Mouse (Mus musculus) frontal cortex, postnatal 14 days (tissue): ENCODE data around the gene M6pr.

ENCODE experiments used
- DNase-seq, 2 experiments: peaks; one replicate each; pipeline ENCODE4 v3.0.0; 2022; ENCODE audit warnings: low spot score in 2 of 2

Gene M6pr

DNA sequence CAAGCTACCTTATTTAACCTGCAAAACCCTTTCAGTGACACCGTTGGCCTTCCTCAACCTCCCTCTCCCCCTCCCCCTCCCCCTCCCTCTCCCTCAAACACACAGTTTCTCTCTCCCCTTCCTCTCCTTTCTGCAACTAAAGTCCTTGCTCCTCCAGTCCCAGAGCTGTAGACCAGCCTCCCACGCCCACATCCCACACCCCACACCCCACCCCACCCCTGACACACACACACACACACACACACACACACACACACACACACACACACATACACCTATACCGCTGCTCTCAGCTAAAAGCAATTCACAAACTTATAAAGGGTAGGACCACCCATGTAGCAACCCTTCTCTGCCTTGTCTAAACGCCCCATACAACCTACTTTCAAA lies 10.3 kb upstream of the M6pr start:
- no peak for DNase-seq

DNA sequence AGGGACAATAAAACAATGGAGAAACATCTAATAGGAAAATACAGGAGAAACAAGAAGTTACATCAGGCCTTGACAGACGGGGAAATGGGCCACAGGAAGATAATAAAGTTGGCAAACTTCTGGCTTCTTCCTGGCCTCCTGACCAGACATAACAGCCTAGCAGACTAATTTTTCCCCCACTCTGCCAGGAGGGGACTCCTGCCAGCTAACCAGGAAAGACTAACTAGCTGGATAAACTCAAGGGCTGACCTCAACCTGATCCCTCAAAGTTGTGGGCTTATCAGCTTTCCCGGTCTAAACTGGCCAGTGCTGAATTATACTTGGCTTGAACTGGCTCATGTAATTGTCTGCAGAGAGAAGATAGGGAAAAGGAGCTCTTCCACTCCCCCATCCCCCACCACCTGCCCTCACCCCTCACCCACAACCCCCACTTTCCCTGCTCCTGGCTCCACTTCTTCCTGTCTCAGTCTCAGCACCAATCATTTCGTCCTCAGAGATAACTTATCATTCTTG lies 8.8 kb upstream of the M6pr start:
- DNase-seq = no peak

DNA sequence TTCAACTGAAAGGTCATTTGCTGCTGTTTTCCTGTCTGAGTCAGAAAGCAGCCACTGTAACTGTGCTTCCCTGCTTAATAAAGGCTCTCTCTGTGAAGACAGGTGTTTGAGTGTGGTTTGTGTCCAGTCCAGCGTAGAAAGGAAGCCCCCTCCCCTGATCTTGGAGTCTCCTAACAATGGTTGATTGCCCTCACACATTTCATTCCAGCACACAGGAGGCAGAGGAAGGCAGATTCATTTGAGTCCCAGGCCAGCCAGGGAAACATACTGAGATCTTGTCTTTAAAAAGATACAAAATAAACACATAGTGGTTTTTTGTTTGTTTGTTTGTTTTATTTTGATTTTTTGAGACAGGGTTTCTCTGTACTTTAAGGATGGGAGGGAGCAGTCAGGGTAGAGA lies 6.4 kb upstream of the M6pr start:
- no peak for DNase-seq

DNA sequence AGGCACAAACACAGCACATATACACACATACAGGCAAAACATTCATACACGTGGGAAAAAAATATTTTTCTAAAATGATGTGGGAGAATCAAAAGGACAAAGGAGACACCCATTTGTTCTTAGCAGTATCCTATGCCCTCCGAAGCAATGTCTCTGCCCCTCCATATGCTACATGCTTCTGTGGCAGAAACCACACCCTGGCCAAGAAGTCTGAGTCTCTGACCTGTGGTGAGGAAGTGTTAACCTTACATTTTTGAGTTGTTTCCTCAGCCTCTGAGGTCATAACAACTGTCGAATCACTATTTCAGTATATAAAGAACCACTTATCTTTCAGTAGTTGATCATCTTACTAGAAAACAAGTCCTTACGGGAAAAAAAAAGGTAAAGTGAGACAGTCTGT lies 5.9 kb upstream of the M6pr start:
- DNase-seq = no peak

DNA sequence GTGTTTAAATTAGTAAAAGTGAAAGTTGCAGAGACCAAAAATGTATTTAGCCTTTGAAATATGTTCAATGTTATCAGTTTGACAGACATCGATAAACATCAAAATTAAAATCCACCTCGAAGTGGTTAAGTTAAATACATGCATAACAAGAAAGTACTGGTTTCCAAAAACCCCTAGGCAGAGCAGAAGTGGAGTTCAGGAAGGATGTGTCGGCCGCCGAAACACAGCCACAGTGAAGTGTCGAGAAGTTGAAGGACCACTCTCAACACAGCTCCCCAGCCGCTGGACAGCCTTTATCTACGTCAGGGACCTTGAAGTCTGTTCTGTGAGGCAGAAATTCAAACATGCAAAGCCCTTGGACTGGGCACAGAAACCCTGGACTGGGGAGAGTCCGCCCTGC lies 5.0 kb upstream of the M6pr start:
- no peak for DNase-seq

DNA sequence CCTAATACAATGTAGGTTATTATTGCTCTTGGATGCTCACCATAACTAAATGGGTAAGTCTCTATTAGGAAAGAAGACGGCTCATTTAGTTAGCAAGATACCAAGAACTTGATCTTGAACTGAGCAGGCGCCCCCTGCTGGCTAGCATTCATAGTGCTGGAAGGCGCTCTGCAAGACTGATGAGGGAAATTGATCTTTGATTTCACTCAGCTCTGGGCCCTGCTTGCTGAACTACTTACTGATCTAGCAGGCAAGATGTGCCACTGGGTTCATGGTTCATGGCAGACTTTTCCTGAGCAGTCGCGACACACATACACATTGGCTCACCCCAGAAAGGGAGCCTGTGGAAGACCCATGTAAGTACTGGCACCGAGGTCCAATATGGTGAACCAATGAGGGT lies 4.2 kb upstream of the M6pr start:
- peak; percentile 39 to 80 for DNase-seq

DNA sequence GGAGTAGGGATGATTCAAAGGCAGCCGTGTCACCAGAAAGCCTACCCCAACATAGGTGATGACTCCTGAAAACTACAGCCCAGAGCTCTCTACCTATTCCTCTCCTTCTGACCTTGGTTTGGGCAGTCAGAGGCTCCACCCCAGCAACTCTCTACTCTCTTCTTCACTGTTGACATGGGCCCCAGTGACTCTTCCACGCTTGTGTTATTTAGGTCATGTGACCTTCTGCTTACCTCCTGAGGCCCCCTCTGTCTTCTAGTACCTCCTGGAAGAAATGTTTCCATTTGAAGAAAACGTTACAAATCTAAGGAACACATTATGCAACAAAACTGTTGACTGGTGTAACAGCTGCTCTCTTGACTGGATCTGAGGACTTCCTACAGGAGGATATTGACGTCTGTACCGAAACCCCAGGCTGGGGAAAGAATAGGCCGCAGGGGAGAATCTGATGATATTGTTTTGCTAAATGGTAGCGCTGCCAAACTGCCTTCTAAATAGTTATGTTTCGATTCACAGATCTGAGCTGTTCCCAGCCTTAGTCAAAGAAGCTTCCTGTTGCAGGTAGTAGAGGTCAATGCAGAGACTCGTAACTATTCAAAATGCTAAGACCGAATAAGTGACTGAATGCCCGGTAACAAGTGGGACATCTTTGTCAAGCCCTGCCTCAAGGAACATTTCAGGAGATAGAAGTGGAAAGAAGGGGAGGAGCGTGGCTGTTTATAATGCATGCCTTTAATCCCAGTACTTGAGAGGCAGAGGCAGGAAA lies 3.5 kb upstream of the M6pr start:
- DNase-seq = no peak

DNA sequence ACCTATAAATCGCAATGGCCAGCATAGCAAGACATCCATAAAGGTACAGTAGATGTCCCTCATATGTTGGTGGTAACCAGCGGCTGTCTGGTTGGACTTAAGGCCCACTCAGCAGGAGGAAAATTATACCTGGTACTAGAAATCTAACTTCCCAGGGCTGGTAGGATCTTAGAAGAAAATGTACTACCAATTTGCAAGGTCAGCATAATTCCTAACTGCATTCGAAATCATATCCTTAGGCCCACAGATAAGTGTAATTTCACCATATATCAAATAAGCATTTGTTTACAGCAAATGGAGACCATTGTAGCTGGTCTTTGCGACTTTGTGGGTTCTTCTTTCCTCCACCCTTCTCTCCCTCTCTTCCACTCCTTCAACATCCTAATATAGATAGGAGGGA lies 1.8 kb upstream of the M6pr start:
- no peak for DNase-seq

DNA sequence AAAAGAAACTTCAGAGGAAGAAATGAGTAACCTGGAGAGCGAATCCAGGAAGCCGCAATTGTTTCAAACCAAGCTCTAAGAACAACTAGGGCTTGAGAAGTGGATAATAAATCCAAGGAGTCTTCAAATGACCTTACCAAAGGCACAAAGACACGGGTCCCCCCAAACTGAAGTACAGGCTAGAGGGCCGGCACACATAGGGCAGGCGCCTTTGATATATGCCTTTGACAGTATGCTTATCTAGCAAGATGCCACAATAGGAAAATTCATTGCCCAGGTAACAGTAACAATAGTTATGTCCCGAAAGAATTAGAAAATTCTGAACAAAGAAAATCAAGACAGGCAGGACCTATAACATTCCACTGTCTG lies 400 bp upstream of the M6pr start:
- DNase-seq = no peak

DNA sequence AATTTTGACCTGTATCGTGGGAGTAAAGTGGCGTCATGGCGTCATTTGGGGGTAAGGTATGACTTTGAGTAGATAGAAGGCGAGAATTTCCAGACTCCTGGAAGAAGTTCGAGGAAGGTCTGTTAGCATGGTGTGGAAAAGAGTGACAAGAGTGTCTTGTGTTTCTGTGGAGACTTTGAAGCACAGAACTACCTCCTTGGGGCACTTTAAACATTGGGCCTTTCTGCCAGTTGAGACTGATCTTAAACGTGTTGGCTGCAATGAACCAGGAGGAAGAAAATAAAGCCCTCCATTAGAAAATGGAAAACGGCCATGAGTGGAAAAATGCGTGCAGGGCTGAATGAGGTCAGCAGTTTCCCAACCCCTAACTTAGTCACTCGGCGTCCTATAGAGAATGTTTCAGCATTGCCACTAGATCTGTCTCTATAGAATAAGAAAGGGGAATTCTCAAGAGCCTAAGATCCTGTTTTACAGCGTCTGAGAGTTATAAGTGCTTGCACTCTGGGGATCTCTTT lies 983 bp downstream of the M6pr start:
- no peak for DNase-seq

DNA sequence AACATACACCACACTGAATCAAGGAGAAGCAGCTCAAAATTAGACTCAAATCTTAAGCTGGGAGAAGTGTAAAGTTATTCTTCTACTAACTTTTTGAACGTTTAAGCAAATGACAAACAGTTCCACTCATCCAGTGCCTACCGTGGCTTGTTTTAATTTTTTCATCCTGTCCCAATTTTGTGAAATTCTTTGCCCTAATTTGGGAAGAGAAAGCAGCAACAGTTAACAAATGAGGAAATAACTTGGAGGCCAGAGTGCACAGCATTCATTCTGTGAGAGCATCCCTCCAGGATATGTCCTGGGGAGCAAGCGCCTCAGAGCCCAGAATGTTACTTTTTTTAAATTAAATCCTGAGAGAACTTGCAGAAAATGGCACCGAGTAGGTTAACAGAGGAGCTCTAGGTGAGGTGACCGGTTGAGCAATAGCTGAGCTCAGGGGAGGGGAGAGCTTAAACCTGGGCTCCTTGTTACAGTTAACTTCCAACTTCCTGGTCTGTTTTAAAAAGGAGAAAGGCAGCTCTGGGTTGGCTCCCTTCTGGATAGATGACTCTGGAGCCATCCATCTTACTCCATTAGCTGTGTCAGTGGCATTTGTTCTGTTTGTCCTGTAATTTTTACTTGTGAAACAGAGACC lies 1.8 kb downstream of the M6pr start:
- DNase-seq = no peak

DNA sequence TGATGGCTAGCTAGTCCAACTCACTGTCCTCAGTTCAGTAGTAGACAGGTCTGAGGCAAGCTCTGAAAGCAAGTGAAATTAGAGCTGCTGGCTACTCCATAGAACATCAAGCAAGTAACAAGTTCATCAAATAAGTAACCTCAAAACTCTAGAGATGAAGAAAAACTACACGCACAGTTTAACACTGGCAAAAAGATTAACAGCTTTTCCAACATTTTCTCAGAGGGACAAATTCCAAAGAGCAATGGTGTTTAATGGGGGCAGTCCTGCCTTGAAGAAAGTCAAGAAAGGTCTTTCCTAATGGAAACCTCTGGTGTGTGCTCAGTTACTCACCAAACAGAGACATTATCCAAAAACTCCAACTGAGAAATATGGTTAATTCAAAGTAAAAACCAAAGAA lies 10.2 kb downstream of the M6pr start:
- no peak for DNase-seq

DNA sequence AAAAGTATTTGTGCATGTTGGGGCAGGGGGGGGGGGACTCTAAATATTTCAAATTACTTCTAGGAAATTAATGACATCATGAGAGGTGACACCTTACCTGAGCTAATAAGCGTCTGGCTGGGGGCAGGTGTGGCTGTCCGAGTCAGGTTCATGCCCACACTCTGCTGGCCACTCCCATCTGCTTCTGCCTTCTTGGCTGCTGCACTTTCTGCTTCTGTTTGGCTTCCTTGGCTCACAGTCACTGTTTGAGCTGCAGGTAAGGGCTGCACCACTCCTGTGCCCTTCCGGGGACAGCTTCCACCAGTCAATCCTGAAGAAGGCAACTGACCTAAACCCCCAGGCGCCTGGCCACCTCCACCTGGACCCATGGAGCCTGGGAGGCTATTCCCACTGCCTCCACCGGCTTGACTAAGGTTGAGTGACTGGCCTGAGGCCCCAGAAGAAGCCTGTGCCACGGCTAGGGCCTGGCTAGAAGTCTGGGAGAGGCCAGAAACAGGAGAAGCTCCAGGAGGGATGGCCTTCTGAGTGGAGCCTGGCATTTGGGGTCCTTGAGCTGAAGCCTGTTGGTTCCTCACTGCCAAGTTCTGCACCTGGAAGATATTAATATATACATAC lies 16.9 kb downstream of the M6pr start:
- no peak for DNase-seq

DNA sequence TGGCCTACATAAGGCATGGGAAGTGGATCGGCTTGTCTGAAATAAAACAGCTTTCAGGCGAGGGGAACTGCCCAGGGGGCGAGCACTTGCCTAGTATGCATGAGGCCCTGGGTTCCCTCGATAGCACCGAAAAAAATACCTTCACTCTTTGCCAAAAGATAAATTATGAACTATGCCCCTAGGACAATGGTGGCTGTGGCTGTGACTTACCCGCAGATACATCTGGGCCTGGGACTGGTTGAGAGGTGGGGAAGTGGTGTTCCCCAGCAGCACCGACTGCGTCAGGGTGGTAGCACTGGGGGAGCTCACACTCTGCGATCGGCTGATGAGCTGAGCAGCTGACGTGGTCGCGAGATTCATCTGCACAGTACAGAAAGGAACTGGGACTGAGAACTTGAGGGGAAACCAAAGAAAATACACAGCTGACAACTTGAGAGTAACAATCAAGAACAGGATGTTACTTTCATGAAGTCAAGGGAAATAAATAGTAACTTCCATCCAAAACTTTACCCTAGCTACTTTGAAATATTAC lies 24.6 kb downstream of the M6pr start:
- DNase-seq = no peak

DNA sequence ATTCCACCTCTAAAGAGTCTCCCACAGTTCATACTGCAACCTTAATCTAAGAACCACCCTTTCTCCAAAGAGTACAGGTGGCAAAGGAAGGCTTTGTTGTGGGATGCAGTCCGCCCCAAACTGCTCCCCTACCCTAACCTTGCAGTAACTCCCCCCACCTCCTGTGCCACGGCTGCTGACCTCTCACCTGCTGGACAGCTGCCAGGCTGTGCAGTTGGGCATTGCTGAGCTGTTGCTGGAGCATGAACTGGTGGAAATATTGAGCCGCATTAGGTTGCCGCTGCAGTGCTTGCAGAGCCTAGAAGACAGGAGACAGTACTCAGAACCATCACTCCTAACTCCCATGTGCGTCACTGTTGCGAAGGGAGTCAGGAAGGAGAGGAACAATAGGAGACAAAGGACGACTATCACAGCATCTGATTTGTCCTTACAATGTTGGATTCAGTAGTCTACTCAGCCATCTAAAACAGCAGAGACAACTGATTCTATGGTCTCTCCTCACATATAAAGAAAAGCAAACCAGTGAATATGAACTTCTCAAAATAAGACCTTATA lies 26.3 kb downstream of the M6pr start:
- DNase-seq = no peak

DNA sequence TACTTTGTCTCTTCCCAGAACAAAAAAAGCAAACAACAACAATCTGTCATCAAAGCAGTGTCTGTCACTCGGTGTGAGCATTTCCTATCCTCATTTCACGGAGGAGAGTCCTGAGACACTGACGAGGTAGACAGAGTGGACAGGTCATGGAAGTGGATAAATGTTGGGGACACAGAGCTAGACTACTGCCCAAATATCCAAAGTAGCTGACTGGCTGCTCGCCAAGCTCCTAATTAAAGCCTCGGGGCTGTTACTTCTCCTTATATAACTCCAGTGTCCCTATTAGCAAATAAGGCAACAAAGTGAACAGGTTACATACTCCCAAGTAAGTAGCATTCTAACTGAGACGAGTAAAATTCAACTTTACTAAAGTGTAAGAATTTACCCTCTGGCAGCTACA lies 29.0 kb downstream of the M6pr start:
- no peak for DNase-seq

DNA sequence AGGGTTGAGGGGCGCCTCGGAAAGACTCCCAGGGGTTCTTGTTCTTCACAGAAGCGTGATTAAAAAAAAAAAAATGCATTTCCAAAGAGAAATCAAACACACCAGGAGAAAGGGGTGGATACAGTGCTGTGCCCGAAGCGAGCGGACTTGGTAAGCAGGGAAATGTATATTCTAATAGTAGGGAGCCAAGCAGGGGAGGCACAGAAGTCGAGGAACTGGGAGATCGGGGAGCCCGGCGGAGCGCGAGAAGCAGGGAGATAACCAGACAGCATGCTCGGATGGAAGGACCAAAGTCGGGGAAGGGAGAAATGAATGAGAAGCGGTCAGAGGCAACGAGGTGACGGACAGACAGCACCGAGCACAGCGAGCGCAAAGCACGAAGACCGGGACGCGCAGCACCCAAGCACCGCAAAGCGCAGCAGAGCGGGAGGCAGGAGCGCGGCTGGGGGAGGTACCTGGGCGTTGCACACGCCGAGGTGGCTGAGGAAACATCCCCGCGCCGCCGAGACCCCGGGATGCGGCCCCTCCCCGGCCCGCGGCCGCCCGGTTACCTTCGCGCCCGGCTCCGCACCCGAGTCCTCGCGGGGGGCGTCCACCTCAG lies 30.6 kb downstream of the M6pr start:
- peak; percentile 35 to 61 for DNase-seq

DNA sequence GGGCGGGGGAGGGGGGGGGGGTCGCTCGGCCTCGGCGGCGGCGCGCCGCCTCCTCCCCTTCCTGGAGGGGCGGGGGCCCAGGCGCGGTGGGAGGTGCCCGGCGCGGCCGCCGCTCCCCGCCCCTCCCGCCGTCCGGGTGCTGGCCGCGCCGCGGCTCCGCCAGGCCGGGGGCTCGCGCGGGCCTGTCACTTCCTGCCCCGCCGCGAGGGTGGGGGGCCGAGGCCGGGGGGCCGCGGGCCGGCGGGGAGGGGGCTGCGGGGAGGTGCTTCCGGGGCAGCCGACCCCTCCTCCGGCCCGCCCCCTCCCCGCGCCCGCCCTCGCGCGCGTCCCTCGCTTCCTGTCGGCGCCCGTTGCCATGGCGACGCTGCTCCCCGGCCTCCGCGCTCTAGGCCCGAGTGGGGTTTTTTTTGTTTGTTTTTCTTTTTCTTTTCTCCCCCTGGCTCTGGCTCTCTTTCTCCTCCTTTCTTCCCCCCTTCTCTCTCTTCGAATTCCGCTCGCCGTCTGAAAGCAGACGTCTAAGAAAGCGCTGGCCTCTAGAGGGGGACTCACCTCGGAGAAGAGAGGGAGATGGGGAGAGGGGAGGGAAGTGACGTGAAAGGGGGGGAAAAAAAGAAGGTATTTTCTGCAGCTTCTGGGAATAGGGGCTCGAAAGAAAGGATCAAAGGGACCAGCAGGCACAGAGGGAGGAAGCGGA lies 31.3 kb downstream of the M6pr start:
- peak; percentile 50 to 68 for DNase-seq

DNA sequence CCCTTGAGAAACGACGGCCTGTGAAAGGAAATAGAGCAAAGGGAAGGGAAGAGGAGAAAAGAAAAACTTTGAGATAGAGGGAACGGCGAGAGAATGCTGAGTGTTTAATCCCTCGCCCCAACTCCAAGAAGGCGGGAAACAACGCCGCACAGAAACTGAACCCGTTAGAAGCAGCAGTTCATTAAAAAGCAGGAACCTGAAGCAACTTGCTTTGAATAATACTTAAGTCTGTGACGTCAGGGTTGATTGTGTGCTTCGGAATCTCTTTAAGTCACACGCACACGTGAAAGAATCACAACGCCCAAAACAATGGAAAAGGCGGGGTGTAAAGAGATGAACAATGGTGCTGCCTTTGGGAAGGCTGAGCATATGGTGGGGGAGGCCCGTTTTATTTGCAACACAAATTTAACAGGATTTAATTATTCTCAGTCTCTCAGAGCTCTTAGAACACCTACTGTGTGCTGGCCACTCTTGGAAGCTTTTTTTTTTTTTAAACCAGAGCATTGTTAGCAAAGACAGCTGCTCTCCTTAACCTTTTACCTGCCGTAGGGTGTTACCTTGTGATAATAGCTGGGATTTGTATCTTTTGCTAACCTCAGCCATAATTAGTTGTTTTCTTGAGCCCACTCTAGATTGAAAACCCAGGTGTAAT lies 32.0 kb downstream of the M6pr start, which contains the start of gene Phc1:
Phc1 (minus strand) TSS at position 213 of the 652 bp plus-strand sequence.
- DNase-seq = peak in 1 of 2 experiments; percentile 13

DNA sequence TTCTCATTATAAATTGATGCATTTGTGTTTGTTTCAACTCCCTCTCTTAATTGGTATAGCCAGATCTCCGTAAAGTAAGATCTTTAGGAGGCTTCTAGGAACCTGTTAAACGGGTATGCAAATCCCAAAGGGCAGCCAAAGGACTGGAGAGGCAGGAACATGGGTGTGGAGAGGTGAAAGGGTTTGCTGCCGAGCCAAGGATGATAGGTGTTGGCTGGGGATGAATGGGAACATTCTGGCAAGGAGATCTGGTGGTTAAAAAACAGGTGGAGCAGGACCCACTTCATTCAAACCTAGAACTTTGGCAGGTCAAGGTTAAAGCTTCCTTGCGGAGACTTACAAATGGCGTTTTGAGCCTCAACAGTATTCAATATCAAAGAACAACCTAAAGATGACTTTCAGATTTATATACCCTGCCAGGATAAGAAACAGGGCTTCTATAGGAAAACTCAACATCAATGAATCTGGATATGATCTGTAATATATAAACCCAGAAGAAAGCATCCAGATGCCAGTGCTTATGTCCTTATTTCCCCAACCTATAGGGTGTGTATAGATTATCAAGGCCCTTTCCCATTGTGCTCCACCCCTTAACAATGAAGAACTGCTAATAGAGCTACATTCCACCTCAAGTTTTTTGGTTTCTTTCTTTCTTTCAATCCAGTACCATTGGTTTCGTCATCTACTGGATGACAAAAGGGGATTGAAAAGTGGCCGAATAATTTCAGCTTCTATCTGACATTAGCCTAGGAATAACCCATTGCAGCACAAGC lies 32.7 kb downstream of the M6pr start:
- no peak for DNase-seq
